Mouse (Mus musculus) layer of hippocampus, postnatal 14 days (tissue): ENCODE results near the gene Inpp4b. TPM values are rescaled to one million over a fixed set of nuclear protein-coding genes. Genes with fewer than 3 reads are reported as not detected.

ENCODE experiments used
- DNase-seq, 2 experiments: peaks; one replicate each; pipeline ENCODE4 v3.0.0; 2021 to 2022; ENCODE audit warnings: low spot score in 2 of 2, mixed read lengths in 1 of 2
- total RNA-seq, 2 experiments: library from RNA; stranded (reverse); gene quantifications; 2 replicates each; pipeline ENCODE4 v1.2.3; 2021

The Inpp4b gene
- total RNA-seq, 2 experiments from 2014 or later: 9.2 to 9.5 TPM

DNA sequence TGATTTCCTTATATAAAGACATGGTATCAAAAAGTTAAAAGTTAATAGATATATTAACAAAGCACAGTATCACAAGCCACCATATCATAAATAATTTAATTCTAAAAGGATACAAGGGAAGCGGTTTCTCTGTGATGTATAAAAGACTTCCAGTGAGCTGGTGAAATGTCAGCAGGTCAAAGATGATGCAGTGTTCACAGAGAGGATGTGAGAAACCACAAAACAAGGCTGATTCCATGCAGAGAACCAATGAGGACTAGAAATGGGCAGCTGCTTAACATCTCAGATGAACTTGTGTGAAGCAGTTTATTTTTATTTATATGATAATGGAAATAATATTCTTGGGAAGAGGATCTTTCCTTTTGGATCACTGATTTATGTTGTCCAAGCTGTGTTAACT lies 359.7 kb downstream of the Inpp4b start:
- DNase-seq: no peak

- no peak for DNase-seq
Observed at GRCm38 (mm10) chr8:81703571-81704365, 361.4 kb downstream of the Inpp4b start.

DNA sequence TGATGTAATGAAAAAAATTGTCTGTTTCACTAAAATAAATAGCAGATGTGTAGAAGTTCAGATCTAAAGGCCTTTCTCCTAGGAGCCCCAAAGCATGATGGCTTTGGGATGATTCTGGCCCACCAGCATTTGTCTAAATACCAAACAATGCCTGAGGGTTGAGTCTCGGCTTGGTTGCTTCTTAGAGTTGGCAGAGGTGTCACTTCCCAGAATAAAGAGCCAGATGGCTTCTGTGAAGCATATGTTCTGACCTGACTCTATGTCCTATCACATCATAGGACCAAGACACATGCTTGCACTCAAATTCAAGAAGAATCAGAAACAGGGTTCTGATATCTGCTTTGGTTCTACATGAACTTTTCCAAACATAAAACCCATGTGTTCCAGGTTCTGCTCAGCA lies 365.1 kb downstream of the Inpp4b start:
- no peak for DNase-seq

DNA sequence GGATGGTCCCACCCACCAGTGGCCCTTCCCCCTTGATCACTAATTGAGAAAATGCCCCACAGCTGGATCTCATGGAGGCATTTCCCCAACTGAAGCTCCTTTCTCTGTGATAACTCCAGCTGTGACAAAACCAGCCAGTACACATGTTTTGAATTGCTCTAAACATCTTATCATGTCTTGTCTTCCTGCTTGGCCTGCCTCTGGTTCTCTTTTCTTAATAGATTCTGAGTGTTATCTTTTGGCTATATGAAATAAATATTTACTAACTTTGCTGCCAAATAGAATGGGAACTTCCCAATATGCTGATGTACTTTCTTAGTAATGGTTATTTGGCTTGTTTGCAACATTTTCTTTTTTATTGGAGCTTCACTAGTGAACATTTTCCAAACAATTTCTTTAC lies 389.0 kb downstream of the Inpp4b start:
- no peak for DNase-seq

- no peak for DNase-seq
Observed at GRCm38 (mm10) chr8:81735655-81736054, 393.3 kb downstream of the Inpp4b start.

GRCm38 (mm10) chr8:81736103-81736502 lies 393.7 kb downstream of the Inpp4b start:
- DNase-seq: no peak

DNA sequence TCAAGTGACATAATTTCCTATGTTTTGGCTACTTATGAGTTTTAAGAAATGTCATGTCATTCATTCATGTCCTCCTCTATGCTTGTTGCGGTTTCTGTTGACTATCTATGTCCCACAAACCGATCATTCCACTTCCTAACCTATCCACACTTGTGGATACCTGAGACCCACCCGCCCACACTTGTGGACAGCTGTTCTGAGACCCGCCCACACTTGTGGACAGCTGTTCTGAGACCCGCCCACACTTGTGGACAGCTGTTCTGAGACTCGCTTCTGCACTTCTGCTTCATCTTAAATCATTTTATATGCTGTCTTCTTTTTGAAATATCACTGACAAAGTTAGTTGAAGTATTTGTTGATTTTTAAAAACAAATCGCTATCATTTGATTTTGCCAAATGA lies 400.2 kb downstream of the Inpp4b start:
- no peak for DNase-seq

- no peak for DNase-seq
Observed at GRCm38 (mm10) chr8:81743040-81743439, 400.7 kb downstream of the Inpp4b start.

- DNase-seq: no peak
Observed at GRCm38 (mm10) chr8:81745439-81745838, 403.1 kb downstream of the Inpp4b start.

- no peak for DNase-seq
Observed at GRCm38 (mm10) chr8:81751159-81751558, 408.8 kb downstream of the Inpp4b start.

DNA sequence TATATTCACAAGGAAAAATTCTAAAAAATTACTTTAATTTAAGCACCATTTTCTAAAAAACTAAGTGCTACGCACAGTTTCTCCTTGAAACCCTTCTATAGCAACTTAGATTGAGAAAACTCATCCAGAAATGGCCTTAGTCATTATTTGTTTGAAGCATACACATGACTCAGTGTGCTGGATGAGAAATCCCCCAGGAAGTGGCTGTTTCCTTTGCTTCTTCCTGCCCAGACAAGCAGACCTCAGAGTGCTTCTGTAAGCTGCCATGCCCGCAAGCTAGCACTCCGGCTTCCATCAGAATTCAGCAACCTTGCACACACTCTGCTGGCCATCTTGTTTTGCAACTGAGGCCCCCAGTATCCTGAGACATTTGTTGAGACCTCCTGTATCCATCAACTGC lies 414.3 kb downstream of the Inpp4b start:
- DNase-seq: no peak

- DNase-seq: no peak
Observed at GRCm38 (mm10) chr8:81757580-81758144, 415.3 kb downstream of the Inpp4b start.

DNA sequence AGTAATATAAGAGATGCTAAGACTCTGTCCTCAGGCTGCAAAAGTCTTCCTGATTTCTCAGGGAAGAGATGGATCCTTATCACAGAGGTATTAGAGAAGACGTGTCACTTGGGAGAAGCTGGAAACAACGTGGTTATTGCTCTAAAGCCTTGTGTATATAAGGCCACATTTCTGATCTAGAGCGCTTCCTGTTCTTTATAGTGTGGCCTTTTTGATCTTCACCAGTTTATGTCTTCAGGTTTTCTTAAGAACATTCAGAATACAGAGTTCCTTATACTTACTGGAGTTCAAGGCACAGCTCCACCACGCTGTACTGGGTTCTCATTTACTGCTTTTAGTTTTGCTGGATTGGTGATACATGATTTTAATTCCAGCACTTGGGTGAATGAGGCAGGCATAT lies 419.1 kb downstream of the Inpp4b start:
- no peak for DNase-seq

DNA sequence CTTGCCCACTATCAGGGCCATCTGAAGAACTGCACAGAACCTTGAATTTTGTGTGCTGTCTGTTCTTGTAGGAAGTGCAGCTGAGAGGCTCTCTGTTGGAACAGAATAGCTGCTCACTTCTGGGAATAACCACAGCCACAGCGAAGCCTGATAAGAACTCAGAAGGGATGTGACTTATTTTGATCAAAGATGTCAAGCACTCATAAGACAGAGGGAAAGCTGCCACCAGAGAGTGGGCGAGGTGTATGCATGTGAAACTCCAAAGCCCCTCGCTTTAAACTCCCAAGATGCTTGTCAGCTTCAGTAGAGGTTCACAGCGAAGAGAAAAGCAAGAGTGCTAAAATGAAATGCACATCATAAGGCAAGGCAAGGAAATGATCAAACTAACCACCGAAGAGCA lies 423.7 kb downstream of the Inpp4b start:
- DNase-seq: no peak

GRCm38 (mm10) chr8:81767411-81768312 lies 425.3 kb downstream of the Inpp4b start:
- DNase-seq: no peak

GRCm38 (mm10) chr8:81768313-81768675 lies 425.9 kb downstream of the Inpp4b start:
- DNase-seq: no peak

- DNase-seq: no peak
Observed at GRCm38 (mm10) chr8:81768731-81769445, 426.5 kb downstream of the Inpp4b start.

GRCm38 (mm10) chr8:81770603-81771276 lies 428.4 kb downstream of the Inpp4b start:
- DNase-seq: no peak

- no peak for DNase-seq
Observed at GRCm38 (mm10) chr8:81772855-81773254, 430.5 kb downstream of the Inpp4b start.

DNA sequence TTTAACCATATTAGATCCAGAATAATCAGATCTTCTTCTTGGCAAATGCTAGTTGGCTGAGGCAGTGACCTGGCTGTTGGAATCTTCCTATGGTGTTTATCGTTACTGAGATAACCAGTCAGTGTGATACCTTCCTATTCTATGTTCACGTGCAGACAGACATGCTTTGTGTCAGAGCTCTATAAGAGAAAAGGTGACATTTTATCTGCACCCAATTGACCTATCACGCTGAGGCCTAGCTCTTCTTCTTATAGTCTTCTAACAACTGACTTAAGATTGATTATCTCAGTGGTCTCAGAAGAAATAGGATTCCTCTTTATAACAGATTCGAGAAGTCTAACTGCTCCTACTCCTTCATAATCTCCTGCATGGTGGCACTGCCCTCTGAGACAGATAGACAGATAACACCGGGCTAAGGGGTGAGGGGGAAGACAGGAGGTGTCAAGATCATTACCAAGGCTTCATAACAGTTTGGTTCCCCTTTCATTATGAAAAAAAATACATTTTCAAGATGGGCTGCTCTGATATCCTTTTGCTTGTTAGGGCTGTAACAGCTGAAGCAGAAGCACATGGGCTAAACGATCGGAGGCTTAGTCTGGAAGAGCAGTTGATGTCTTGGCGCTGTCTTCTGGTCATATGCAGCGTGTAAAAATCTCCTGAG lies 431.1 kb downstream of the Inpp4b start:
- no peak for DNase-seq
